Mouse (Mus musculus) intestine, embryonic 14.5 days (tissue): ENCODE results near the gene Stk10. TPM values are rescaled to one million over a fixed set of nuclear protein-coding genes. Genes with fewer than 3 reads are reported as not detected.

Experiments used
- ATAC-seq: fragments of 200-750 bp; cut with Nextera tagmentation; replicated peaks from 2 replicates; pipeline ENCODE4 v1.8.0; 2017; ENCODE audit warnings: low read depth, moderate number of reproducible peaks, moderate TSS enrichment, moderate library complexity; ENCODE audit not compliant: low FRiP score, low TSS enrichment
- DNase-seq: peaks from one replicate; pipeline ENCODE4 v3.0.0-alpha.2; 2018; ENCODE audit warnings: low spot score
- H3K27ac ChIP-seq: fragments of 300-500 bp; sonication (generic); 2 replicates; pipeline ENCODE4 v1.5.1; 2014; ENCODE audit warnings: low read depth, mild to moderate bottlenecking, control low read depth
- H3K27me3 ChIP-seq: fragments of 300-500 bp; sonication (generic); replicated peaks from 2 replicates; pipeline ENCODE4 v1.6.1; 2014; ENCODE audit warnings: low read length, control low read depth; ENCODE audit not compliant: control insufficient read depth, insufficient read depth
- H3K36me3 ChIP-seq: fragments of 300-500 bp; sonication (generic); 2 replicates; pipeline ENCODE4 v1.6.1; 2014; ENCODE audit warnings: low read length, control low read depth; ENCODE audit not compliant: control insufficient read depth, insufficient read depth
- H3K4me1 ChIP-seq: fragments of 300-500 bp; sonication (generic); replicated peaks from 2 replicates; pipeline ENCODE4 v1.6.1; 2014; ENCODE audit warnings: low read length, control low read depth, mixed read lengths; ENCODE audit not compliant: control insufficient read depth, insufficient read depth
- H3K4me2 ChIP-seq: fragments of 300-500 bp; sonication (generic); 2 replicates; pipeline ENCODE4 v1.6.1; 2014; ENCODE audit warnings: low read length
- H3K4me3 ChIP-seq: fragments of 300-500 bp; sonication (generic); 2 replicates; pipeline ENCODE4 v1.5.1; 2014; ENCODE audit warnings: low read depth, low read length, control low read depth, mixed read lengths
- H3K9ac ChIP-seq: fragments of 300-500 bp; sonication (generic); 2 replicates; pipeline ENCODE4 v1.6.1; 2014; ENCODE audit warnings: mild to moderate bottlenecking, low read length
- H3K9me3 ChIP-seq: fragments of 300-500 bp; sonication (generic); 2 replicates; pipeline ENCODE4 v1.6.1; 2016; ENCODE audit warnings: low read length, control low read depth; ENCODE audit not compliant: control insufficient read depth
- WGBS: fragments of 180-500 bp; shearing (Covaris S2); extraction: QIAGEN DNeasy Blood & Tissue Kit; methylation state at CpG from one replicate; pipeline ENCODE4 v1.1.7; 2014; 5-methylcytosine and 5-hydroxymethylcytosine counted together
- polyA plus RNA-seq: library from polyadenylated mRNA; unstranded; fragments of >200 nt; fragmentation: Nextera tagmentation; extraction: Ambion mirVana; gene quantifications from 2 replicates; pipeline ENCODE4 v1.2.1, GENCODE M21; 2014

Gene Stk10
- polyA plus RNA-seq, 1 experiment from 2014 or later = 3.0 TPM

DNA sequence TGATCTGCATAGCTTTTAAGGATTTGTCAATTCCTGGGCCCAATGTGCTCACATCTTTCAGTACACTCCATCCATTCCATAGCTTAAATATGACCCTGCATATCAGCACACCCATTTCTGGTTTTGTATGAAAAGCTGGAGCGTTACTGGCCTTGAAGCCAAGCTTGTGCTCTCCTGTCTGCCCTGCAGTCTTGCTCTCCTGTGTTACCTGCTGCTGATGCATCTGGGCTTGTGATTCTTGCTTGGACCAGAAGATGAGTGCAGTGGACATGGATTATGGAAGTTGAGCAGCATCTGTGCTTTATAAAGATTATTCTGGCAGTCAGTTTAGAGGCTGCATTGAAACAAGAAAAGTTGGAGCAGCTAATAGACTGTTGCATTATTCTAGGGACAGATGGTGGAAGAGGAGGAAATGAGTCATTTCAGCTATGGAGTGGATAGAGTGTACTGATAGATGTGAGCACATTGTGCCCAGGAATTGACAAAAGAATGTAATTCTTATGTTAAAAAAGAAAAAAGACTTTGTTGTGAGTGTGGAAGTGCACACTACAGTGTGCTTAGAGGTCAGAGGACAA is 129.1 kb downstream of the Stk10 start:
- Histone ChIP-seq H3K9me3 (no peaks in the 10 kb centered on the region), H3K9ac (no peak overlapping the region), H3K36me3 (no peaks in the 10 kb centered on the region), H3K4me3 (no peak overlapping the region), H3K4me1 (0 out of 2 replicates have a peak, but pooled peaks cover 5% of the 10 kb centered on the region), H3K27ac (no peak overlapping the region), H3K4me2 (no peak overlapping the region), H3K27me3 (no peaks in the 10 kb centered on the region)
- DNase-seq = no peak
- ATAC-seq = no peak
- 84% methylated on average over 1 of the region's 1 CpGs for WGBS

GRCm38 (mm10) chr11:32665639-32666038 is 132.5 kb downstream of the Stk10 start:
- Histone ChIP-seq H3K27ac (no peak overlapping the region), H3K27me3 (no peaks in the 10 kb centered on the region), H3K36me3 (no peaks in the 10 kb centered on the region), H3K9ac (no peak overlapping the region), H3K4me1 (0 out of 2 replicates have a peak, but pooled peaks cover 5% of the 10 kb centered on the region), H3K4me3 (no peak overlapping the region), H3K9me3 (no peaks in the 10 kb centered on the region), H3K4me2 (no peak overlapping the region)
- DNase-seq (no peak), ATAC-seq (no peak)
- 89% methylated on average over 3 of the region's 3 CpGs for WGBS

- no peak for ATAC-seq
- no peaks in the 10 kb centered on the region for H3K27me3 ChIP-seq
- no peak overlapping the region for H3K9ac ChIP-seq
Measured at GRCm38 (mm10) chr11:32666983-32667382, 133.9 kb downstream of the Stk10 start.

GRCm38 (mm10) chr11:32671480-32671879 is 138.4 kb downstream of the Stk10 start:
- H3K9me3 ChIP-seq = no peaks in the 10 kb centered on the region
- H3K4me2 ChIP-seq = no peak overlapping the region
- H3K4me1 ChIP-seq = no peaks in the 10 kb centered on the region; the same call in 1 of the 2 replicates
- 84% methylated on average over 4 of the region's 4 CpGs for WGBS
- no peaks in the 10 kb centered on the region for H3K36me3 ChIP-seq
- no peak overlapping the region for H3K9ac ChIP-seq
- no peaks in the 10 kb centered on the region for H3K27me3 ChIP-seq
- ATAC-seq (no peak), DNase-seq (no peak)
- H3K27ac ChIP-seq = no peak overlapping the region
- H3K4me3 ChIP-seq = no peak overlapping the region

More at GRCm38 (mm10) chr11:32666983-32667382, 133.9 kb downstream of the Stk10 start:
- Histone ChIP-seq H3K27ac (no peak overlapping the region), H3K4me3 (no peak overlapping the region), H3K4me2 (no peak overlapping the region), H3K36me3 (no peaks in the 10 kb centered on the region), H3K9me3 (no peaks in the 10 kb centered on the region), H3K4me1 (0 out of 2 replicates have a peak, but pooled peaks cover 3% of the 10 kb centered on the region)
- DNase-seq = no peak

Other genes with a start within 250 kb of the Stk10 start
- gene Hba-a1, start 249.8 kb upstream of the Stk10 start, polyA plus RNA-seq = 2,039 and 2,947 TPM in 2 replicates
- gene Hbq1b, start 246.3 kb upstream of the Stk10 start, polyA plus RNA-seq = 0.45 and 0.58 TPM in 2 replicates
- gene Hba-a2, start 236.8 kb upstream of the Stk10 start, polyA plus RNA-seq = 5,179 and 7,428 TPM in 2 replicates
- not detected in 2 replicates for gene Hbq1a, start 233.2 kb upstream of the Stk10 start, polyA plus RNA-seq
- 20.0 and 23.1 TPM in 2 replicates for gene Sh3pxd2b, start 185.5 kb upstream of the Stk10 start, polyA plus RNA-seq
- gene Ubtd2, start 77.9 kb upstream of the Stk10 start, polyA plus RNA-seq = 48.6 and 57.6 TPM in 2 replicates
- 0.30 and 0.58 TPM in 2 replicates for gene Efcab9, start 1.2 kb upstream of the Stk10 start, polyA plus RNA-seq
- gene Fbxw11, start 109.4 kb downstream of the Stk10 start, polyA plus RNA-seq = 69.2 and 72.1 TPM in 2 replicates